Mouse (Mus musculus) forebrain, embryonic 10.5 days (tissue): Measurements from ENCODE around the gene Arl14ep. TPM values are rescaled to one million over a fixed set of nuclear protein-coding genes. Genes with fewer than 3 reads are reported as not detected.

Experiments used
- DNase-seq: peaks from one replicate; pipeline ENCODE4 v3.0.0-alpha.2; 2017; ENCODE audit warnings: low spot score; ENCODE audit errors: extremely low spot score
- H3K27ac ChIP-seq: fragments of 300-500 bp; sonication (generic); 2 replicates; pipeline ENCODE4 v1.5.1; 2016; ENCODE audit warnings: mild to moderate bottlenecking
- H3K27me3 ChIP-seq: fragments of 300-500 bp; sonication (generic); 2 replicates; pipeline ENCODE4 v1.6.1; 2016; ENCODE audit warnings: mild to moderate bottlenecking; ENCODE audit not compliant: poor library complexity, severe bottlenecking
- H3K36me3 ChIP-seq: fragments of 300-500 bp; sonication (generic); replicated peaks from 2 replicates; pipeline ENCODE4 v1.6.1; 2016; ENCODE audit warnings: mild to moderate bottlenecking, moderate library complexity
- H3K4me1 ChIP-seq: fragments of 300-500 bp; sonication (generic); 2 replicates; pipeline ENCODE4 v1.6.1; 2016
- H3K4me3 ChIP-seq: fragments of 300-500 bp; sonication (generic); 2 replicates; pipeline ENCODE4 v1.5.1; 2016; ENCODE audit warnings: mild to moderate bottlenecking, moderate library complexity
- H3K9me3 ChIP-seq: fragments of 300-500 bp; sonication (generic); 2 replicates; pipeline ENCODE4 v1.6.1; 2016; ENCODE audit warnings: mild to moderate bottlenecking, moderate library complexity
- WGBS: fragments of 180-500 bp; shearing (Covaris S2); methylation state at CpG from one replicate; pipeline ENCODE4 v1.1.7; 2016; 5-methylcytosine and 5-hydroxymethylcytosine counted together
- polyA plus RNA-seq: library from polyadenylated mRNA; unstranded; fragments of >200 nt; fragmentation: Nextera tagmentation; extraction: Ambion mirVana; gene quantifications from 2 replicates; pipeline ENCODE4 v1.2.1, GENCODE M21; 2016

Gene Arl14ep
- polyA plus RNA-seq, 1 experiment from 2014 or later: 51.5 TPM

- H3K4me1 ChIP-seq: no peaks in the 10 kb centered on the region
- no peaks in the 10 kb centered on the region for H3K9me3 ChIP-seq
- 78% methylated on average over 3 of the region's 3 CpGs for WGBS
- no peak overlapping the region for H3K4me3 ChIP-seq
- H3K27me3 ChIP-seq: no peaks in the 10 kb centered on the region
- H3K36me3 ChIP-seq: no peaks in the 10 kb centered on the region
- DNase-seq: no peak
- no peak overlapping the region for H3K27ac ChIP-seq
These were observed 44.3 kb downstream of the Arl14ep start for GRCm38 (mm10) chr2:106929906-106930305.

Other genes with a start within 250 kb of the Arl14ep start
- not detected in 2 replicates for gene Fshb, start 85.2 kb upstream of the Arl14ep start, polyA plus RNA-seq